Mouse (Mus musculus): ENCODE results near the gene Psmb5.

Psmb5 gene

DNA sequence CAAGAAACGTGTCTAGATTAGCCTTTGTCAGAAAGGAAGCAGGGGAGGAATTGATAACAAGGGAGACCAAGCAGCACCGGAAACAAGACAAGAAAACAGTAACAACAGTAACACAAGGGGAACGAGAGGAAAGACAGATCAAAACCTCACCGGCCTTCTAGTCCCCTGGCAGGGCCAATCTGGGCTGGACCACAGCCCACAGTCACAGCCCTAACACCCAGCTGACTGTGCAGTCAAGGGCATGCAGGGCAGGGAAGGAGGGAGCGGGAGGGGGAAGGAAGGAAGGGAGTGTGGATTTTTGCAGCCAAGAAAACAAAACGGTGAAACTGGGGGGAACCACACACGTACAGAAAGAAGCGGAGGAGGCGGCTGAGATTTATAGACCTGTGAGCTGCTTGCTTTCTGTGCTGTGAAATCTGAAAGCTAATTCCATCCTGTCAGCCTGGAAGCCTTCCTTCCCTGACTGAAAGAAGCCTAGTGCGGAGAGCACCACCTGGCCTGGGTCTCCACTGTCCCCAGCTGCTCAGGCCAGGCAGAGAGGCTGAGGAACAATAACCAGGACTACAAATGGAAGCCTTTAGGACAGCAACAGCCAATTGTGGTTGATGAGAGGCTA lies 25.4 kb downstream of the Psmb5 start:
- DNase-seq (ENCODE audit: low read depth), result no peak

- no peak for DNase-seq (ENCODE audit: low read depth)
Observed at GRCm38 (mm10) chr14:54591056-54591455, 26.8 kb downstream of the Psmb5 start.

DNA sequence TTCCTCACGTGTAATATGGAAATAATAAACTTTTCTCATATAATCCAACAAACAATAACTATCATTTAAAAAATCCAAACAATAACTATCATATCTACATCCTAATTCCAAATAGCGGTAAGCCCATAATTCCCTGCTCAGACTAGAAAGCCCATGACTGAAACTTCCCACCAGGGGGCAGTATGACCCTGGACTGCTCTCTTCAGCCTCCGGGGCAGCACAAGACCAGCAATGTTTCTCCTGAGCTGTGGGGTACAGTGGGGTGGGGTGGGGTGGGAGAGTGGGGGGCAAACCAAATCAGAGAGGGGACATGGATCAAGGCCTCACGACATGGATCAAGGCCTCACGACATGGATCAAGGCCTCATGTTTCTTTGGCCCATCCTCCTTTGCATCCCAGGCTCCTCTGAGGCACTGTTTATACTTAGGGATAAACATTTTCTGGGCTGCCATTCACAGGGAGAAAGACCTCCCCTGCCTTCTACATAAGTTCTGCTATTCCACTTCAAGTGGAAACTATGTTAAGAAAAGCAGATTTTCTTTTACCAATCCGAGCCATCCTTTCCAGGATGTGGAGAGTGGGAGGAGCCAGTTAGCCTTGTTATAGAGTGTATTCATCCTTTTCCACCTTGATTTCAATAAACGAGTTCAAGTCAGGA lies 34.0 kb downstream of the Psmb5 start:
- peak; percentile 68 for DNase-seq (ENCODE audit: low read depth)

DNA sequence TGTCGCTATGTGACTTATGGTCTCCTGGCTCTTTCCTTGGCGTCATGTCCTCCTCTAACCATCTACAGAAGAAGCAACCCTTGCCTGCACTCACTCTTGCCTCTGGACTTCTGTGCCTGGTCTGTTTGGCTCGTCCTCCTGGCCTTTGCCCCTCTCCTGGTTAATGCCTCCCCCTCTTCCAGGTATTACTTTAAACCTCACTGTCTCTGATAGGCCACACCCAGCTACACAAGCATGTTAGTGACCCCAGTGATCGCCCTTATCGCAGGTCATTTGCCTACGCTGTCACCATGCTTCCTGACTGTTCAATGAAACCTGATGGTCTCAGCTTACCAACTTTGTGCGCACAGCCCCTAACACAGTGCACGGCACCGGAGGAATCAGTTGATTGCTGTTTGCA lies 35.3 kb downstream of the Psmb5 start:
- no peak for DNase-seq (ENCODE audit: low read depth)

DNA sequence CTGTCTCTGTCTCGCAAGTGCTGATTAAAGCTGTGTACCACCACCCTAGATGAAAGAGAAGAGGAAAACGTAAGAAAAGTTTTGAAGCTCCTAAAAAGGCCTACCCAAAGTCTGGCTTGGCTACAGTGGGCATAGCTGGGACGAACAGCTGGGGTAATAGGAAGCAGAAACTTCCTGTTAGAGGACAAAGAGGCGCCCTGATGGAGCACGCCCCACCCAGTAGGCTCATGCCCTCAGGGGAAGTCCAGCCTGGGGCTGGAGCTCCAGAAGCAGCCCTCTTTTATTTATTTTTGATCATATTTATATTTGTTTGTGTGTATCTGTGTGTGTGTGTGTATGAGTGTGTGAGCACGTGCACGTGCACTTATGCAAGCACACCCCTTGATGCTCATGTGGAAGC lies 38.2 kb downstream of the Psmb5 start:
- DNase-seq (ENCODE audit: low read depth), result no peak

DNA sequence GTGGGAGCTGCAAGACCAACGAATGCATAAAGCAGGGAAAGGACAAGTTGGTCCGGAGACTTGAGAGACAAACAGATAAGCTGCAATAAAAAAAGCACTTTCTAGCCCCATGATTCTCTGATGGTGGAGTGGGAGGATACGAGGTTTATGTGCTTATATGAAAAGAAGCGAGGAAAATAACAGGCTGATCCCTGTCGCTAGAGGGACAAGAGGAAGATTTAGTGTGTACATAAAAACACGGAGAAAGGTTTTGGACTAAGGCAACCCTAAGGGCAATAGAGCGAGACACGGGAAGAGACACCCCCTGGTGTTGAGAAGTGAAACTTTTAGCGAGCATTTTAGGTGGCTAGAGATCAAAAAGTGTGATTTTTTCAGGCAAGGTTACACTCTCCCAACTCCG lies 39.8 kb downstream of the Psmb5 start:
- DNase-seq (ENCODE audit: low read depth), result peak; percentile 48

GRCm38 (mm10) chr14:54577089-54577982 lies 40.5 kb downstream of the Psmb5 start, which contains the start of gene Ajuba:
Gene Ajuba (minus strand): TSS chr14:54577558.
- no peak for DNase-seq (ENCODE audit: low read depth)

- DNase-seq (ENCODE audit: low read depth), result no peak
Observed at GRCm38 (mm10) chr14:54576241-54577088, 41.4 kb downstream of the Psmb5 start.

GRCm38 (mm10) chr14:54575631-54576030 lies 42.2 kb downstream of the Psmb5 start:
- no peak for DNase-seq (ENCODE audit: low read depth)

DNA sequence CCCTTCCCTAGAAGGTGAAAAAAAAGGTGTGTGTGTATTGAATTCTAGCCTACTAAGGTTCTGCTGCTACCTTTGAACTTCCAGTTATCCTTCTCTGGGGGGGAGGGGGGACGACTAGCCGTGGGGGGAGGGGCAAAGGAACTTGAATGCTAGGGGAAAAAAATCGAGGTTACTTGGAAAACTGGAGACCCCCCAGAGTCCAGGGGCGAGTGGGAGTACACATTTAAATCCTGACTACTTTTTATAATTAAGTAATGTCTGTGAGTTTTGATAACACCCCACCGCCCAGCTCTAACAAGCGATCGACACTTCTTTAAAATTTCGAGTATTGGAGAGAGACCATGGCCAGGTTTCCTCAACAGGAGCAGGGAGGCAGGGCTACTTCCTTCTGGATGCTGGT lies 42.8 kb downstream of the Psmb5 start:
- DNase-seq (ENCODE audit: low read depth), result no peak

DNA sequence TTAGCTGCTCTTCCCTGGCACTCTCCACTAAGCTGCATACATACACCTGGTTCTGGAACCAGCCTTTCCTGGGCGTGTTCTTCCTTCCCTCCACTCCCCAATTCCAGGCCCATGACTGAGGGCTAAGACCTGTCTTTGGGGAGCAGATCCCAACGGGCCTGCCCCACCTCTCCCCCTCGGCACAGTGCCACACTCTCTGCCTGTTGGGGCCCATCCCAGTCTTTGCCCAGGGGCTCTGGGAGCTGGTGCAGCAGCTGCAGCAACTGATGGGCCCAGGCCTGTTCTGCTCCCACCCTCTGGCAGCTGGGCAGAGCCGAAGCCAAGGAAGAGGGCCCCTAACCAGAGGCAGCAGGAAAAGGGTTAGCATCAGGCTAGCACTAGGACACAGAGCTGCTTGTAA lies 43.6 kb downstream of the Psmb5 start:
- DNase-seq (ENCODE audit: low read depth), result no peak

- no peak for DNase-seq (ENCODE audit: low read depth)
Observed at GRCm38 (mm10) chr14:54572790-54573736, 44.8 kb downstream of the Psmb5 start.

- no peak for DNase-seq (ENCODE audit: low read depth)
Observed at GRCm38 (mm10) chr14:54572122-54572521, 45.7 kb downstream of the Psmb5 start.

- DNase-seq (ENCODE audit: low read depth), result no peak
Observed at GRCm38 (mm10) chr14:54569451-54570392, 48.1 kb downstream of the Psmb5 start.

DNA sequence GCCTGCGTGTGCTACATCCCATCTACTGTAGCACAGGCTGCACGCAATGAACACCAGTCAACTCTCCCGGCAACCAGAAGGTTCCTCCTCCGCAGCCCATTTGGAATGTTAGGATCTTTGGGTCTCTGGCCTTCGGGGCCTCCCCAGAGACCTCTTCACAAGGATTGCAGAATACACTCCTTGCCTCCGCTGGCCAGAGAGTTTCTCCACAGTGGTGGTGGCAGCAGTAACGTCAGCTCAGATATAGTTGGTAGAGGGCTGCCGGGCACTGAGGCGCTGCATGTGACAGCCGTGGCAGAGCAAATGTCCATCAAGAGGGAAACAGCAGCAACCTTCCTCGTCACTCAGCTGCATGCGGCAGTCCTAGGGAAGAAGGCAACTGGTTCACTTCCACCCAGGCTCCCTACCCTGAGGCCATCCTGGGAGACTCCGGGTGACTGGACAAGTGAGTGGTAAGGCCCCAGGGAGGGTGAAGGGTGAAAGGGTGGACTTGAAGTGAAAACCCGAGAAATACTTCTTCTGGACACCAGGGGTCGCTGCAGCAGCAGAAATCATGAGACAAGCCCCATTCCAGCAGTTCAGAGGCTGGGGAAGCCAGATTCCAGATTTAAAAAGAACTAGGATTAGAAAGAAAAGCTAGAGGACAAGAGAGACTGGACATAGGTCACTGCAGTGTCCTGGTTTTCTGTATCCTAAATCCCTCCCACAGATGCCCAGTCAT lies 49.0 kb downstream of the Psmb5 start:
- DNase-seq (ENCODE audit: low read depth), result peak; percentile 57
